Mouse (Mus musculus) midbrain, postnatal 0 days (tissue): ENCODE data around the gene Shisa7. TPM values are rescaled to one million over a fixed set of nuclear protein-coding genes. Genes with fewer than 3 reads are reported as not detected.
"Not testable (repeated sequence)": the region's sequence is repeated elsewhere in the genome, so short reads cannot be mapped to it uniquely, and the experiment has no call there.

Experiments
- ATAC-seq: fragments of 200-750 bp; cut with Nextera tagmentation; 2 replicates; pipeline ENCODE4 v1.8.0; 2017; ENCODE audit warnings: moderate number of reproducible peaks, mild to moderate bottlenecking, moderate TSS enrichment, moderate library complexity; ENCODE audit not compliant: low FRiP score
- DNase-seq: peaks from one replicate; pipeline ENCODE4 v3.0.0-alpha.2; 2015; ENCODE audit warnings: low spot score
- H3K27ac ChIP-seq: fragments of 300-500 bp; sonication (generic); 2 replicates; pipeline ENCODE4 v1.5.1; 2014; ENCODE audit warnings: low read depth, mild to moderate bottlenecking, low read length, mixed read lengths
- H3K27me3 ChIP-seq: fragments of 300-500 bp; sonication (generic); 2 replicates; pipeline ENCODE4 v1.6.1; 2014; ENCODE audit warnings: low read length, control low read depth, mixed read lengths; ENCODE audit not compliant: insufficient read depth
- H3K36me3 ChIP-seq: fragments of 300-500 bp; sonication (generic); 2 replicates; pipeline ENCODE4 v1.6.1; 2014; ENCODE audit warnings: low read length, control low read depth, mixed read lengths; ENCODE audit not compliant: insufficient read depth
- H3K4me1 ChIP-seq: fragments of 300-500 bp; sonication (generic); 2 replicates; pipeline ENCODE4 v1.6.1; 2014; ENCODE audit warnings: mild to moderate bottlenecking, control low read depth, antibody characterized with exemption, low read length, mixed read lengths; ENCODE audit not compliant: insufficient read depth
- H3K4me2 ChIP-seq: fragments of 300-500 bp; sonication (generic); 2 replicates; pipeline ENCODE4 v1.6.1; 2014; ENCODE audit warnings: low read depth, mild to moderate bottlenecking, low read length, mixed read lengths; ENCODE audit not compliant: poor library complexity, severe bottlenecking
- H3K4me3 ChIP-seq: fragments of 300-500 bp; sonication (generic); 2 replicates; pipeline ENCODE4 v1.5.1; 2014; ENCODE audit warnings: low read depth, mild to moderate bottlenecking, low read length, moderate library complexity
- H3K9ac ChIP-seq: fragments of 300-500 bp; sonication (generic); replicated peaks from 2 replicates; pipeline ENCODE4 v1.6.1; 2014; ENCODE audit warnings: mild to moderate bottlenecking, low read length, moderate library complexity, mixed read lengths; ENCODE audit not compliant: poor library complexity, severe bottlenecking
- H3K9me3 ChIP-seq: fragments of 300-500 bp; sonication (generic); 2 replicates; pipeline ENCODE4 v1.6.1; 2016; ENCODE audit warnings: low read length, control low read depth
- CTCF ChIP-seq: IDR thresholded peaks from 2 replicates; pipeline ENCODE4 v1.5.1; 2016; ENCODE audit warnings: antibody characterized with exemption, mild to moderate bottlenecking
- WGBS: fragments of 180-500 bp; shearing (Covaris S2); extraction: QIAGEN DNeasy Blood & Tissue Kit; methylation state at CpG from one replicate; pipeline ENCODE4 v1.1.7; 2014; 5-methylcytosine and 5-hydroxymethylcytosine counted together
- polyA plus RNA-seq: library from polyadenylated mRNA; unstranded; fragments of >200 nt; fragmentation: Nextera tagmentation; extraction: Ambion mirVana; gene quantifications from 2 replicates; pipeline ENCODE4 v1.2.1, GENCODE M21; 2015
- total RNA-seq: library from RNA; depleted of rRNA; stranded (reverse); fragments of >200 nt; gene quantifications from 2 replicates; pipeline ENCODE4 v1.2.3, GENCODE M21; 2014

Gene Shisa7
- total and polyA plus RNA-seq, 2 experiments from 2014 or later, result 10.1 to 51.4 TPM

DNA sequence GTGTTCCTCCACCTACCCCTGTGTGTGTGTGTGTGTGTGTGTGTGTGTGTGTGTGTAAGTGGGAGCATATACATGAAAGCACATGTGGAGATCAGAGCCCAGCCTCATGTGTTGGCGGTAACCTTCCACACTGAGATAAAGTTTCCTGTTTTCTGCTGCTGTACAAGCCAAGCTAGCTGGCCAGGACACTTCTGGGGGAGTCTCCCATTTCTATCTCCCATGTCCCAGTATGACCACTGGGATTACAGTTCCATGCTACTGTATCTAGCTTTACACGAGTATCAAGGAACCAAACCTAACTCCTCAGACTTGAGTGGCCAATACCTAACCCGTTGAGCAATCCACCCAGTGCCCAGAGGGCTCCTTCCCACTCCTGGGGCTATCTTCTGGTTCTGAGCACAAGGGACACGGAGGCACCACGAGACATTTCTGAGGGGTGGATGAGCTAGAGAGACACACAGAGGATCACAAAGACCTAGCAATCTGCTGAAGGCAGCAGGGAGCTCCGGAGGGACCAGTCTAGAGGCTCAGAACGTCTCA, 19.1 kb upstream of the Shisa7 start:
- TF ChIP-seq CTCF, result no peak
- H3K4me3 ChIP-seq, result no peak overlapping the region
- no peak overlapping the region for H3K4me2 ChIP-seq
- H3K9me3 ChIP-seq, result no peaks in the 10 kb centered on the region
- DNase-seq (no peak), ATAC-seq (no peak)
- H3K27me3 ChIP-seq, result no peaks in the 10 kb centered on the region
- no peaks in the 10 kb centered on the region for H3K4me1 ChIP-seq
- no peak overlapping the region for H3K27ac ChIP-seq
- H3K36me3 ChIP-seq, result no peaks in the 10 kb centered on the region
- no peak overlapping the region for H3K9ac ChIP-seq
- WGBS, result 81% methylated on average over 7 of the region's 7 CpGs

DNA sequence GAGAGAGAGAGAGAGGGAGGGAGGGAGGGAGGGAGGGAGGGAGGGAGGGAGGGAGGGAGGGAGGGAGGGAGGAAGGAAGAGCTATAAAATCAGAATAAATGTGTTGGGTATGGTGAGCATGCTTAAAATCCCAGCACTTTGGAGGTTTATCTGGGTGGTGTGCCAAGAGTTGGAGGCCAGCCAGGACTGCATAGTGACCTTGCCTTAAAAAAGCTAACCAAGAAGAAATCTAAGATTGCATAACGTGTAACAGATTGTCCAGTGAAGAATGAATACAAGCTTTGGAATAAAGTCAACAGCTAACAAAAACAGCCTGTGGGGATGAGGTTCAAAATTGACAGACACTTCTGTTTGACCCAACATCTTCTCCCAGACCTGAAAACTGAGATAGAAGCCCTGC, 18.5 kb upstream of the Shisa7 start:
- H3K4me2 ChIP-seq, result no peak overlapping the region
- no peaks in the 10 kb centered on the region for H3K36me3 ChIP-seq
- no peak overlapping the region for H3K27ac ChIP-seq
- no peak for ATAC-seq
- H3K9ac ChIP-seq, result no peak overlapping the region
- TF ChIP-seq CTCF, result no peak
- H3K4me3 ChIP-seq, result no peak overlapping the region
- H3K27me3 ChIP-seq, result no peaks in the 10 kb centered on the region
- DNase-seq, result peak; percentile 14
- WGBS, result 52% methylated on average over 1 of the region's 1 CpGs
- no peaks in the 10 kb centered on the region for H3K9me3 ChIP-seq
- H3K4me1 ChIP-seq, result no peaks in the 10 kb centered on the region

- DNase-seq, H3K27me3 ChIP-seq: not testable (repeated sequence)
- 79% methylated on average over 3 of the region's 3 CpGs for WGBS
Observed at GRCm38 (mm10) chr7:4860926-4861325, 16.4 kb upstream of the Shisa7 start.

DNA sequence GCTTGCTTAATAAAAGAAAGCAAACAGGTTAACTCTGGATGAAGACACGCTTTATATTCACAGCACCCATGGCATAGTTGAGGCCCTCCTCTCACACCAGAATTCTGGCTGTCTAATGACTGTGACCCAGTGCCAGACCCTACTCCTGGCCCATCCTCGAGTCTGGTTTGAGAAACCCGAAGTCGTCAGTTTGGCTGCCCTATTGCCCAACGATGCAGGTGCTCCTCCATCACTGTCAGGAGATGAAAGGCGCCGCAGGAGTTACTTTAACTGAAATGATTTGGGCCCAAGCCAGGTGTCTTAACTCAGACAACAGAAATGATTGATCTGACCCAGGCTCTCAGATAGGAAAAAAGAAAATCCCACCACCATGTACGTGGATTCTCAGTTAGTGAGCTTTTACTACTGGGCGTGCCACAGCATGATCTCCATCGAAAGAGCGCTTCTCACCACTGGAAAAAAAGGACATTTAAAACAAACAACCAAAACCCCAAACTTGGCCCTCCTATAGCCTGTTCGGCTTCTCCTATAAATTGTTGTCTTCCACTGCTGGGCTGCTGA, 15.0 kb upstream of the Shisa7 start:
- WGBS, result 82% methylated on average over 12 of the region's 12 CpGs
- no peak for ATAC-seq

More at GRCm38 (mm10) chr7:4860926-4861325, 16.4 kb upstream of the Shisa7 start:
- H3K9ac ChIP-seq, H3K4me2 ChIP-seq, H3K27ac ChIP-seq, H3K4me1 ChIP-seq, H3K9me3 ChIP-seq, ATAC-seq, H3K4me3 ChIP-seq, H3K36me3 ChIP-seq: not testable (repeated sequence)

DNA sequence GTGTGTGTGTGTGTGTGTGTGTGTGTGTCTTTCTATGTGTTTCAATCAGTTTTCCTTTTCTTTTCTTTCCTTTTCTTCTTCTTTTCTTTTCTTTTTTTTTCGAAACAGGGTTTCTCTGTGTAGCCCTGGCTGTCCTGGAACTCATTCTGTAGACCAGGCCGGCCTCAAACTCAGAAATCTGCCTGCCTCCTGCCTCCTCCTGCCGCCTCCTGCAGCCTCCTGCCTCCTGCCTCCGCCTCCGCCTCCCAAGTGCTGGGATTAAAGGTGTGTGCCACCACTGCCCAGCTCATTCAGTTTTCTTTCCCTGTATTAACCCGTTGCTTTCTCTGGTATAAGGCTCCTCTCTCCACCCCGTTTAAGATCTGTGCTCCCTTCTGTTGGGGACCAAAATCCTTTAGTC, 12.8 kb upstream of the Shisa7 start:
- Histone ChIP-seq H3K4me2 (no peak overlapping the region), H3K27me3 (no peaks in the 10 kb centered on the region), H3K4me3 (no peak overlapping the region), H3K36me3 (no peaks in the 10 kb centered on the region), H3K27ac (no peak overlapping the region), H3K4me1 (no peaks in the 10 kb centered on the region), H3K9ac (no peak overlapping the region), H3K9me3 (no peaks in the 10 kb centered on the region)
- no peak for DNase-seq
- 56% methylated on average over 7 of the region's 7 CpGs for WGBS
- TF ChIP-seq CTCF, result no peak
- ATAC-seq, result no peak

More for the DNA sequence above, 15.0 kb upstream of the Shisa7 start:
- no peak for TF ChIP-seq CTCF
- Histone ChIP-seq H3K9ac (no peak overlapping the region), H3K27ac (no peak overlapping the region), H3K9me3 (no peaks in the 10 kb centered on the region), H3K4me2 (no peak overlapping the region), H3K4me1 (no peaks in the 10 kb centered on the region), H3K27me3 (no peaks in the 10 kb centered on the region), H3K4me3 (no peak overlapping the region), H3K36me3 (no peaks in the 10 kb centered on the region)
- no peak for DNase-seq

DNA sequence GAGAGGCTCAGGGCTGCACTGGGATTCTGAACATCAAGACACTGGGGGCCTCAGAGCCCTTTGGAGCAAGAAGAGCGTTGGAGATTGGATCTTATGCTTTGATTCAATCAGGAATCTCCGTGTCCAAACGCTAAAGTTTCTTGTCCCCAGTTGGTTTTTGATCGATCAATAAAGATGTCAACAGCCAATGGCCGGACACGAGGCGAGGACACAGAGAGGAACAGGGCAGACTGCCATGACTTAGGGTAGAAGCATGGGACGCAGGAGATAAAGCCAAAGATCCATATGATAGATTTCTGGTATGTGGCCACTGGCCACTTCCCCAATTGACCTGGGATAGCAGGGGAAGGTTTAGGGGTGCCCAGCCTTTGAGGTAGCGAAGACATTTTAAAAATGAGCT, 12.0 kb upstream of the Shisa7 start:
- Histone ChIP-seq H3K9ac (no peak overlapping the region), H3K36me3 (no peaks in the 10 kb centered on the region), H3K9me3 (no peaks in the 10 kb centered on the region), H3K27me3 (no peaks in the 10 kb centered on the region), H3K27ac (no peak overlapping the region), H3K4me1 (no peaks in the 10 kb centered on the region), H3K4me2 (no peak overlapping the region), H3K4me3 (no peak overlapping the region)
- ATAC-seq (no peak), DNase-seq (no peak)
- no peak for TF ChIP-seq CTCF
- 88% methylated on average over 9 of the region's 9 CpGs for WGBS
